Mouse (Mus musculus): ENCODE results near the gene Xylb. TPM values are rescaled to one million over a fixed set of nuclear protein-coding genes. Genes with fewer than 3 reads are reported as not detected.

Gene Xylb
- polyA plus RNA-seq, 1 experiment from 2014 or later, result 2.6 TPM

DNA sequence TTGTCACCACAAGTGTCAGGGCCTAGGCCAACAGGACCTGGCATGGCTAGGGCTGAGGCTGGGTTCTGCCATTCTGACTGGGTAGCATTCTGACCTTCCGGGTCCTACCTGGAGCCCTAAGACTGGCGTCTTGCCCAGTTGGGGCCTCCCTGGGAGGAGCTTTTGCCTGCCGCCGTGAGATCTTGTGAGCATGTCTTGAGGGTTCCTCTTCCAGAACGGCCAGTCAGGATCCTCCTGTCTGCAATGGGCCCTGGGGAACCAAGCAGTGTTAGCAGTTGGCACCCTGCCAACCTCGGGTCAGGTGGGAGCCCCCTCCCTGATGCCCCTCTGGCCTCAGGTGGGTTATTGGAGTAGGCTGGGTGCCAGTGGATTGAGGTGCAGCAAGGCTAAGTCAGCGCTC, 69.3 kb downstream of the Xylb start:
- Histone ChIP-seq H3K4me2 (no peak overlapping the region), H3K9me3 (no peaks in the 10 kb centered on the region), H3K36me3 (peaks cover 28% of the 10 kb centered on the region)

DNA sequence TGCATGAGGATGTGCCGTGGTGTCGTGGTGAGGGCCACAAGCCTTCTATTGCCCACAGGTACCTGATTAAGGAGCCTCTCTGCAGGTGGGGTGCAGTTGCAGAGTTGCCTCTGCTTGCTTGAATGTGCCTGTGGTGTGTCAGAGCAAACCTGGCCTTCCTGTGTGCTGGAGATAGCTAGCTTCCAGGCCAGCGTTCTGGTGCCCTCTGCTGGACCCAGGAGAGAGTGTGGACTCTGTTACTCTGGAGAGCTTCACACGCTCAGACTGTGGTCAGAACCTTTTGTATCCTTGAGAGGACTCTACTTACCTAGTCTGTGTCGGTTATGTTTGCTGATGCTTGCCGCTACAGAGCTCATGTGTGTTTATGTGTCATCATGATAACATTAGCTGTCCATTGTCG, 73.1 kb downstream of the Xylb start:
- ATAC-seq (ENCODE audit: extremely low read depth, insufficient number of reproducible peaks, low FRiP score, low TSS enrichment), result peak; percentile 38; the same call in 1 of the 2 replicates
- Histone ChIP-seq H3K27ac (replicated peaks) (no peak overlapping the region), H3K4me2 (no peak overlapping the region), H3K9ac (peak overlapping the region; percentile 10; the same call in 1 of the 2 replicates), H3K9me3 (no peaks in the 10 kb centered on the region), H3K36me3 (peaks cover 62% of the 10 kb centered on the region), H3K4me1 (peaks cover 29% of the 10 kb centered on the region), H3K27me3 (replicated peaks) (no peaks in the 10 kb centered on the region), H3K4me3 (no peak overlapping the region)
- WGBS, result 45% methylated on average over 7 of the region's 7 CpGs

More for the DNA sequence above, 69.3 kb downstream of the Xylb start:
- Histone ChIP-seq H3K9ac (peak overlapping the region; percentile 74), H3K4me3 (no peak overlapping the region), H3K27ac (replicated peaks) (peak overlapping the region; percentile 96), H3K4me1 (peaks cover 65% of the 10 kb centered on the region), H3K27me3 (replicated peaks) (no peaks in the 10 kb centered on the region)
- ATAC-seq (ENCODE audit: extremely low read depth, insufficient number of reproducible peaks, low FRiP score, low TSS enrichment), result no peak
- 53% methylated on average over 7 of the region's 7 CpGs for WGBS

- Histone ChIP-seq H3K27me3 (replicated peaks) (no peaks in the 10 kb centered on the region), H3K4me1 (no peaks in the 10 kb centered on the region), H3K27ac (replicated peaks) (no peak overlapping the region), H3K4me2 (no peak overlapping the region), H3K4me3 (no peak overlapping the region), H3K9ac (no peak overlapping the region), H3K9me3 (no peaks in the 10 kb centered on the region), H3K36me3 (peaks cover 61% of the 10 kb centered on the region)
- no peak for ATAC-seq (ENCODE audit: extremely low read depth, insufficient number of reproducible peaks, low FRiP score, low TSS enrichment)
- WGBS, result 50% methylated on average over 2 of the region's 2 CpGs
These were observed 78.7 kb downstream of the Xylb start for GRCm38 (mm10) chr9:119435855-119436254.

GRCm38 (mm10) chr9:119438065-119438464, 80.9 kb downstream of the Xylb start:
- Histone ChIP-seq H3K27me3 (replicated peaks) (no peaks in the 10 kb centered on the region), H3K4me1 (no peaks in the 10 kb centered on the region), H3K4me3 (no peak overlapping the region), H3K4me2 (no peak overlapping the region), H3K36me3 (peaks cover 41% of the 10 kb centered on the region), H3K9ac (no peak overlapping the region), H3K27ac (replicated peaks) (no peak overlapping the region), H3K9me3 (no peaks in the 10 kb centered on the region)
- 88% methylated on average over 12 of the region's 12 CpGs for WGBS
- ATAC-seq (ENCODE audit: extremely low read depth, insufficient number of reproducible peaks, low FRiP score, low TSS enrichment), result no peak

GRCm38 (mm10) chr9:119438498-119439000, 81.4 kb downstream of the Xylb start:
- no peak overlapping the region for H3K9ac ChIP-seq

More at GRCm38 (mm10) chr9:119438498-119439000, 81.4 kb downstream of the Xylb start:
- no peak overlapping the region for H3K4me3 ChIP-seq
- no peak overlapping the region for H3K4me2 ChIP-seq
- no peaks in the 10 kb centered on the region for H3K27me3 ChIP-seq (replicated peaks)
- no peak overlapping the region for H3K27ac ChIP-seq (replicated peaks)
- WGBS, result 77% methylated on average over 9 of the region's 9 CpGs
- H3K9me3 ChIP-seq, result no peaks in the 10 kb centered on the region
- no peaks in the 10 kb centered on the region for H3K4me1 ChIP-seq
- peaks cover 37% of the 10 kb centered on the region for H3K36me3 ChIP-seq
- no peak for ATAC-seq (ENCODE audit: extremely low read depth, insufficient number of reproducible peaks, low FRiP score, low TSS enrichment)

Other genes with a start within 250 kb of the Xylb start
- gene Acaa1b, start 200.3 kb upstream of the Xylb start, polyA plus RNA-seq (2015; fragmentation: Nextera tagmentation; extraction: Ambion mirVana), result 0.47 TPM in 2 replicates
- gene Gm47289, start 198.2 kb upstream of the Xylb start, polyA plus RNA-seq (2015; fragmentation: Nextera tagmentation; extraction: Ambion mirVana), result 0.05 TPM in 1 of 2 replicates, not detected in the other
- not detected in 2 replicates for gene Slc22a13, start 148.3 kb upstream of the Xylb start, polyA plus RNA-seq (2015; fragmentation: Nextera tagmentation; extraction: Ambion mirVana)
- 7.4 and 7.8 TPM in 2 replicates for gene Oxsr1, start 35.0 kb upstream of the Xylb start, polyA plus RNA-seq (2015; fragmentation: Nextera tagmentation; extraction: Ambion mirVana)
- 79.7 and 88.5 TPM in 2 replicates for gene Acaa1a, start 17.7 kb upstream of the Xylb start, polyA plus RNA-seq (2015; fragmentation: Nextera tagmentation; extraction: Ambion mirVana)
- gene Myd88, start 16.0 kb upstream of the Xylb start, polyA plus RNA-seq (2015; fragmentation: Nextera tagmentation; extraction: Ambion mirVana), result 14.2 and 14.5 TPM in 2 replicates
- 0.10 TPM in 1 of 2 replicates, not detected in the other for gene Slc22a14, start 8.2 kb downstream of the Xylb start, polyA plus RNA-seq (2015; fragmentation: Nextera tagmentation; extraction: Ambion mirVana)
- 13.2 and 17.2 TPM in 2 replicates for gene Acvr2b, start 44.7 kb downstream of the Xylb start, polyA plus RNA-seq (2015; fragmentation: Nextera tagmentation; extraction: Ambion mirVana)
- 11.8 and 12.4 TPM in 2 replicates for gene Exog, start 87.6 kb downstream of the Xylb start, polyA plus RNA-seq (2015; fragmentation: Nextera tagmentation; extraction: Ambion mirVana)
- 7.4 and 7.8 TPM in 2 replicates for gene Scn5a, start 221.6 kb downstream of the Xylb start, polyA plus RNA-seq (2015; fragmentation: Nextera tagmentation; extraction: Ambion mirVana)

Measured in heart, embryonic 13.5 days (tissue).